Mouse (Mus musculus) heart, embryonic 14.5 days (tissue): ENCODE measurements around the gene 4930596D02Rik. TPM values are rescaled to one million over a fixed set of nuclear protein-coding genes. Genes with fewer than 3 reads are reported as not detected.
A peak's percentile ranks its signal among the peaks of the same experiment; 100 is the strongest.

Experiments
- ATAC-seq: fragments of 200-750 bp; cut with Nextera tagmentation; 2 replicates; pipeline ENCODE4 v1.8.0; 2017; ENCODE audit warnings: low read depth, moderate TSS enrichment; ENCODE audit not compliant: insufficient number of reproducible peaks, insufficient read depth, low FRiP score
- H3K27ac ChIP-seq, 2 experiments: fragments of 200-500 bp in 1 of 2; fragments of 300-500 bp in 1 of 2; sonication (generic) in 1 of 2; replicated peaks in 1 of 2; 2 replicates each; pipeline ENCODE4 v1.5.1; 2012 to 2014; ENCODE audit warnings: low read depth in 2 of 2, low read length in 2 of 2, control low read depth in 1 of 2, mild to moderate bottlenecking in 1 of 2, mixed read lengths in 1 of 2; ENCODE audit not compliant: control insufficient read depth in 1 of 2, insufficient read depth in 1 of 2
- H3K27me3 ChIP-seq: fragments of 300-500 bp; sonication (generic); 2 replicates; pipeline ENCODE4 v1.6.1; 2014; ENCODE audit warnings: mild to moderate bottlenecking, low read length, control low read depth; ENCODE audit not compliant: control insufficient read depth, insufficient read depth
- H3K36me3 ChIP-seq: fragments of 300-500 bp; sonication (generic); 2 replicates; pipeline ENCODE4 v1.6.1; 2014; ENCODE audit warnings: mild to moderate bottlenecking, control low read depth, low read length, mixed read lengths; ENCODE audit not compliant: control insufficient read depth, insufficient read depth
- H3K4me1 ChIP-seq, 2 experiments: fragments of 200-500 bp in 1 of 2; fragments of 300-500 bp in 1 of 2; sonication (generic) in 1 of 2; 2 replicates each; pipeline ENCODE4 v1.6.1; 2012 to 2014; ENCODE audit warnings: low read length in 2 of 2, control low read depth in 1 of 2, mixed read lengths in 1 of 2; ENCODE audit not compliant: control insufficient read depth in 2 of 2, insufficient read depth in 2 of 2
- H3K4me2 ChIP-seq: fragments of 300-500 bp; sonication (generic); 2 replicates; pipeline ENCODE4 v1.6.1; 2014; ENCODE audit warnings: mild to moderate bottlenecking, low read length
- H3K4me3 ChIP-seq, 2 experiments: fragments of 200-500 bp in 1 of 2; fragments of 300-500 bp in 1 of 2; sonication (generic) in 1 of 2; 2 replicates each; pipeline ENCODE4 v1.5.1; 2012 to 2014; ENCODE audit warnings: low read length in 2 of 2, mild to moderate bottlenecking in 2 of 2, control low read depth in 1 of 2, low read depth in 1 of 2, moderate library complexity in 1 of 2; ENCODE audit not compliant: control insufficient read depth in 1 of 2, insufficient read depth in 1 of 2
- H3K9ac ChIP-seq: fragments of 300-500 bp; sonication (generic); 2 replicates; pipeline ENCODE4 v1.6.1; 2014; ENCODE audit warnings: mild to moderate bottlenecking, low read length
- H3K9me3 ChIP-seq: fragments of 300-500 bp; sonication (generic); 2 replicates; pipeline ENCODE4 v1.6.1; 2016; ENCODE audit warnings: low read length, control low read depth; ENCODE audit not compliant: control insufficient read depth
- WGBS: fragments of 180-500 bp; shearing (Covaris S2); extraction: QIAGEN DNeasy Blood & Tissue Kit; methylation state at CpG from one replicate; pipeline ENCODE4 v1.1.7; 2014; 5-methylcytosine and 5-hydroxymethylcytosine counted together
- polyA plus RNA-seq: library from polyadenylated mRNA; unstranded; fragments of >200 nt; fragmentation: Nextera tagmentation; extraction: Ambion mirVana; gene quantifications from 2 replicates; pipeline ENCODE4 v1.2.1, GENCODE M21; 2014

4930596D02Rik gene
- not detected in 2 replicates for polyA plus RNA-seq

GRCm38 (mm10) chr14:35811878-35812277 is at the start of gene 4930596D02Rik:
4930596D02Rik (minus strand) TSS chr14:35811978.
- H3K4me1 ChIP-seq, result no peaks in the 10 kb centered on the region
- ATAC-seq, result no peak
- H3K27me3 ChIP-seq, result no peaks in the 10 kb centered on the region
- H3K4me2 ChIP-seq, result no peak within 1 kb of the TSS
- no peaks in the 10 kb centered on the region for H3K36me3 ChIP-seq
- H3K9ac ChIP-seq, result no peak within 1 kb of the TSS
- WGBS, result 74% methylated on average over 4 of the region's 4 CpGs
- no peak within 1 kb of the TSS for H3K4me3 ChIP-seq
- H3K27ac ChIP-seq, result no peak within 1 kb of the TSS
- no peaks in the 10 kb centered on the region for H3K9me3 ChIP-seq

GRCm38 (mm10) chr14:35853254-35853653 is 41.5 kb upstream of the 4930596D02Rik start:
- WGBS, result 6% methylated on average over 1 of the region's 1 CpGs
- Histone ChIP-seq H3K9ac (no peak overlapping the region), H3K9me3 (no peaks in the 10 kb centered on the region), H3K4me1 (peaks cover 2 to 18% of the 10 kb centered on the region in 2 experiments; a peak in 3 of 4 replicates), H3K36me3 (no peaks in the 10 kb centered on the region), H3K4me3 (no peak overlapping the region), H3K27ac (peak overlapping the region in 1 of 2 experiments; percentile 58; a peak in 2 of 4 replicates), H3K27me3 (no peaks in the 10 kb centered on the region), H3K4me2 (peak overlapping the region; percentile 11; the same call in 1 of the 2 replicates)
- ATAC-seq, result 0 out of 2 replicates have a peak, but pooled peaks have one; percentile 56

GRCm38 (mm10) chr14:35845271-35845670 is 33.5 kb upstream of the 4930596D02Rik start:
- Histone ChIP-seq H3K27me3 (no peaks in the 10 kb centered on the region), H3K36me3 (no peaks in the 10 kb centered on the region), H3K4me1 (no peaks in the 10 kb centered on the region), H3K4me3 (no peak overlapping the region), H3K27ac (no peak overlapping the region), H3K9me3 (no peaks in the 10 kb centered on the region), H3K9ac (no peak overlapping the region), H3K4me2 (no peak overlapping the region)
- ATAC-seq, result no peak
- 76% methylated on average over 6 of the region's 6 CpGs for WGBS

GRCm38 (mm10) chr14:35842111-35842721 is 30.4 kb upstream of the 4930596D02Rik start:
- Histone ChIP-seq H3K27me3 (no peaks in the 10 kb centered on the region), H3K4me3 (no peak overlapping the region), H3K9me3 (no peaks in the 10 kb centered on the region), H3K4me1 (no peaks in the 10 kb centered on the region), H3K9ac (no peak overlapping the region), H3K27ac (no peak overlapping the region), H3K4me2 (no peak overlapping the region), H3K36me3 (no peaks in the 10 kb centered on the region)
- WGBS, result 61% methylated on average over 7 of the region's 7 CpGs
- no peak for ATAC-seq

- Histone ChIP-seq H3K4me2 (no peak overlapping the region), H3K27ac (no peak overlapping the region), H3K9me3 (no peaks in the 10 kb centered on the region), H3K9ac (no peak overlapping the region), H3K27me3 (no peaks in the 10 kb centered on the region), H3K36me3 (no peaks in the 10 kb centered on the region), H3K4me1 (no peaks in the 10 kb centered on the region), H3K4me3 (no peak overlapping the region)
- WGBS, result 60% methylated on average over 3 of the region's 3 CpGs
- ATAC-seq, result no peak
Measured at GRCm38 (mm10) chr14:35792656-35793213, 19.0 kb downstream of the 4930596D02Rik start.

GRCm38 (mm10) chr14:35780033-35780432 is 31.7 kb downstream of the 4930596D02Rik start:
- no peak overlapping the region for H3K4me2 ChIP-seq
- H3K4me3 ChIP-seq, result no peak overlapping the region
- no peak overlapping the region for H3K9ac ChIP-seq
- no peaks in the 10 kb centered on the region for H3K36me3 ChIP-seq
- H3K27ac ChIP-seq, result no peak overlapping the region
- H3K9me3 ChIP-seq, result no peaks in the 10 kb centered on the region
- no peaks in the 10 kb centered on the region for H3K4me1 ChIP-seq
- no peak for ATAC-seq
- 80% methylated on average over 3 of the region's 3 CpGs for WGBS
- no peaks in the 10 kb centered on the region for H3K27me3 ChIP-seq

- Histone ChIP-seq H3K27me3 (no peaks in the 10 kb centered on the region), H3K4me1 (no peaks in the 10 kb centered on the region), H3K36me3 (no peaks in the 10 kb centered on the region), H3K4me3 (no peak overlapping the region), H3K9me3 (no peaks in the 10 kb centered on the region), H3K27ac (no peak overlapping the region), H3K9ac (no peak overlapping the region), H3K4me2 (no peak overlapping the region)
- WGBS, result 79% methylated on average over 1 of the region's 1 CpGs
- no peak for ATAC-seq
Measured at GRCm38 (mm10) chr14:35773306-35773705, 38.5 kb downstream of the 4930596D02Rik start.
